Mouse (Mus musculus): ENCODE measurements around the gene Fbxl20. TPM values are rescaled to one million over a fixed set of nuclear protein-coding genes. Genes with fewer than 3 reads are reported as not detected.

The Fbxl20 gene
- polyA plus RNA-seq, 1 experiment from 2014 or later, result 21.1 TPM

- H3K27ac ChIP-seq (ENCODE audit: low read depth, low read length), result no peak overlapping the region
- no peak overlapping the region for H3K4me3 ChIP-seq (ENCODE audit: low read depth, low read length)
- no peak for ATAC-seq (ENCODE audit: low read depth)
- no peaks in the 10 kb centered on the region for H3K9me3 ChIP-seq (ENCODE audit: control insufficient read depth, low read length)
- H3K27me3 ChIP-seq (ENCODE audit: control insufficient read depth, insufficient read depth, low read length), result 0 out of 2 replicates have a peak, but pooled peaks cover 4% of the 10 kb centered on the region
- WGBS, result 92% methylated on average over 1 of the region's 1 CpGs
- no peaks in the 10 kb centered on the region for H3K4me1 ChIP-seq (ENCODE audit: control insufficient read depth, insufficient read depth, low read length)
- H3K4me2 ChIP-seq (ENCODE audit: low read depth, low read length), result no peak overlapping the region
- H3K36me3 ChIP-seq (ENCODE audit: control insufficient read depth, insufficient read depth, low read length), result no peaks in the 10 kb centered on the region
- H3K9ac ChIP-seq (replicated peaks; ENCODE audit: low read depth, low read length), result no peak overlapping the region
Measured at GRCm38 (mm10) chr11:98046466-98046865, 103.7 kb downstream of the Fbxl20 start.

DNA sequence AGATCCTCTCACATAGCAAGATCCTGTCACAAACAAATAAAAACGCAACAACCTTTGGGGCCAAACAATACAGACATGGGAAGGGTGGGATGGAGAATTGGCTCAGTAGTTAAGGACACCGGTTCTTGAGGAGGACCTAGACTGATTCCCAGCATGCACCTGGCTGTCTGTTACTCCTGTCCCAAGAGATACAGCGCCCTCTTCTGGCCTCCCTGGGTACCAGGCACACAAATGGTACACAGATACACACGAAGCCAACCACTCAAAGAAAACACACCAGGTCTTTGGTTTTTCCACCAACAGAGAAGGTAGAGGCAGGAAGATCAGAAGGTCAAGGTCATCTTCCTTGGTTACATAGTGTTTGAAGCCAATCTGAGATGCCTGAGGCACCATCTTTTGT is 104.6 kb downstream of the Fbxl20 start:
- WGBS, result 65% methylated on average over 4 of the region's 4 CpGs
- no peaks in the 10 kb centered on the region for H3K9me3 ChIP-seq (ENCODE audit: control insufficient read depth, low read length)

GRCm38 (mm10) chr11:98044074-98044473 is 106.1 kb downstream of the Fbxl20 start:
- no peak overlapping the region for H3K9ac ChIP-seq (replicated peaks; ENCODE audit: low read depth, low read length)
- H3K4me2 ChIP-seq (ENCODE audit: low read depth, low read length), result no peak overlapping the region
- H3K4me3 ChIP-seq (ENCODE audit: low read depth, low read length), result no peak overlapping the region
- ATAC-seq (ENCODE audit: low read depth), result no peak
- no peaks in the 10 kb centered on the region for H3K4me1 ChIP-seq (ENCODE audit: control insufficient read depth, insufficient read depth, low read length)
- no peak overlapping the region for H3K27ac ChIP-seq (ENCODE audit: low read depth, low read length)
- no peaks in the 10 kb centered on the region for H3K27me3 ChIP-seq (ENCODE audit: control insufficient read depth, insufficient read depth, low read length)
- 81% methylated on average over 5 of the region's 5 CpGs for WGBS
- no peaks in the 10 kb centered on the region for H3K9me3 ChIP-seq (ENCODE audit: control insufficient read depth, low read length)
- H3K36me3 ChIP-seq (ENCODE audit: control insufficient read depth, insufficient read depth, low read length), result no peaks in the 10 kb centered on the region

More for the DNA sequence above, 104.6 kb downstream of the Fbxl20 start:
- ATAC-seq (ENCODE audit: low read depth), result no peak
- H3K4me1 ChIP-seq (ENCODE audit: control insufficient read depth, insufficient read depth, low read length), result no peaks in the 10 kb centered on the region
- no peaks in the 10 kb centered on the region for H3K27me3 ChIP-seq (ENCODE audit: control insufficient read depth, insufficient read depth, low read length)
- no peak overlapping the region for H3K9ac ChIP-seq (replicated peaks; ENCODE audit: low read depth, low read length)
- no peak overlapping the region for H3K4me3 ChIP-seq (ENCODE audit: low read depth, low read length)
- no peak overlapping the region for H3K4me2 ChIP-seq (ENCODE audit: low read depth, low read length)
- H3K36me3 ChIP-seq (ENCODE audit: control insufficient read depth, insufficient read depth, low read length), result no peaks in the 10 kb centered on the region
- no peak overlapping the region for H3K27ac ChIP-seq (ENCODE audit: low read depth, low read length)

DNA sequence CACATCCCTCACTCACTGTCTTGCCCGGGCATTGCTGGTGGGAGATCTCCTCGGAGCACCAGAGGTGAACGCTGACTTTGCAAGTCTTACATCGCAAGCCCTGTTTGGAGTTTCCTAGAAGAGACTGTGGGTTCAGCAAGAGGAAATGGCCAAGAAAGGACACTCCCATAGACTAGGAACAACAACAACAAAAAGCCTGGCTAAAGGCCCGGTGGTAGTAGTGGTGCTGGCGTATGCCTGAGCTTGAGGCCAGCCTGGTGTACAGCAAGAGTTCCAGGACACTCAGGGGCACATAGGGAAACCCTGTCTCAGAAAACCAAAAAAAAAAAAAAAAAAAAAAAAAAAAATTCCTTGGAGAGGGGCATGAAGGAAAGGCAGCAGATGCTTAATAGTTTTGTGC is 107.5 kb downstream of the Fbxl20 start:
- Histone ChIP-seq H3K27me3 (ENCODE audit: control insufficient read depth, insufficient read depth, low read length) (no peaks in the 10 kb centered on the region), H3K4me3 (ENCODE audit: low read depth, low read length) (no peak overlapping the region), H3K4me2 (ENCODE audit: low read depth, low read length) (no peak overlapping the region), H3K9ac (replicated peaks; ENCODE audit: low read depth, low read length) (no peak overlapping the region), H3K9me3 (ENCODE audit: control insufficient read depth, low read length) (no peaks in the 10 kb centered on the region), H3K27ac (ENCODE audit: low read depth, low read length) (no peak overlapping the region), H3K36me3 (ENCODE audit: control insufficient read depth, insufficient read depth, low read length) (0 out of 2 replicates have a peak, but pooled peaks cover under 1% of the 10 kb centered on the region), H3K4me1 (ENCODE audit: control insufficient read depth, insufficient read depth, low read length) (no peaks in the 10 kb centered on the region)
- no peak for ATAC-seq (ENCODE audit: low read depth)
- WGBS, result 77% methylated on average over 6 of the region's 6 CpGs

GRCm38 (mm10) chr11:98040975-98041374 is 109.2 kb downstream of the Fbxl20 start:
- WGBS, result 71% methylated on average over 8 of the region's 8 CpGs
- Histone ChIP-seq H3K27me3 (ENCODE audit: control insufficient read depth, insufficient read depth, low read length) (no peaks in the 10 kb centered on the region; the same call in 1 of the 2 replicates), H3K9me3 (ENCODE audit: control insufficient read depth, low read length) (no peaks in the 10 kb centered on the region), H3K27ac (ENCODE audit: low read depth, low read length) (no peak overlapping the region), H3K36me3 (ENCODE audit: control insufficient read depth, insufficient read depth, low read length) (0 out of 2 replicates have a peak, but pooled peaks cover 4% of the 10 kb centered on the region), H3K4me1 (ENCODE audit: control insufficient read depth, insufficient read depth, low read length) (peaks cover 3% of the 10 kb centered on the region), H3K9ac (replicated peaks; ENCODE audit: low read depth, low read length) (no peak overlapping the region), H3K4me3 (ENCODE audit: low read depth, low read length) (no peak overlapping the region), H3K4me2 (ENCODE audit: low read depth, low read length) (no peak overlapping the region)
- ATAC-seq (ENCODE audit: low read depth), result no peak

- Histone ChIP-seq H3K4me2 (ENCODE audit: low read depth, low read length) (no peak overlapping the region), H3K9ac (replicated peaks; ENCODE audit: low read depth, low read length) (no peak overlapping the region), H3K27ac (ENCODE audit: low read depth, low read length) (no peak overlapping the region), H3K4me1 (ENCODE audit: control insufficient read depth, insufficient read depth, low read length) (peaks cover 13% of the 10 kb centered on the region), H3K36me3 (ENCODE audit: control insufficient read depth, insufficient read depth, low read length) (0 out of 2 replicates have a peak, but pooled peaks cover 4% of the 10 kb centered on the region), H3K9me3 (ENCODE audit: control insufficient read depth, low read length) (no peaks in the 10 kb centered on the region), H3K27me3 (ENCODE audit: control insufficient read depth, insufficient read depth, low read length) (no peaks in the 10 kb centered on the region; the same call in 1 of the 2 replicates), H3K4me3 (ENCODE audit: low read depth, low read length) (no peak overlapping the region)
- WGBS, result 60% methylated on average over 14 of the region's 14 CpGs
- no peak for ATAC-seq (ENCODE audit: low read depth)
Measured at GRCm38 (mm10) chr11:98037871-98038270, 112.3 kb downstream of the Fbxl20 start.

DNA sequence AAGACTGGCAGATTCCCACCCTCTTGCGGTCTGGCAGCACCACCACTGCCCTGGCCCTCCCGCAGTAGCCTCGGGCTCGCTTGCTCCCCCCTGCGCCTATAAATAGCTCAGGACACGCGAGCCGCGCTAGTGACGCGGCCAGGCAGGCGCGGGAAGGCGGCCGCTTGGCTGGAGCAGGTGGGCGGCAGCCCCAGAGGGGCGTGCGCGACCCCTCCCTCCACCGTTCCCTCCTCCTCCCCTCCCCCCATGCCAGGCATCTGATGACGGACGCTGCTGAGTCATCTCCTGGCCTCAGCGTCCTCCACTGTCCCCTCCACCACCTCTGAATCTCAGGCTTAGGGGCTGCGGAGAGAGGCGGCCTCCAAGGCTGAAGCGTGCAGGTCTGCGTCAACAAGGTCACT is 114.2 kb downstream of the Fbxl20 start:
- Histone ChIP-seq H3K27me3 (ENCODE audit: control insufficient read depth, insufficient read depth, low read length) (no peaks in the 10 kb centered on the region; the same call in 1 of the 2 replicates), H3K9ac (replicated peaks; ENCODE audit: low read depth, low read length) (peak overlapping the region; percentile 46), H3K9me3 (ENCODE audit: control insufficient read depth, low read length) (no peaks in the 10 kb centered on the region), H3K4me3 (ENCODE audit: low read depth, low read length) (peak overlapping the region; percentile 24), H3K4me2 (ENCODE audit: low read depth, low read length) (peak overlapping the region; percentile 71), H3K27ac (ENCODE audit: low read depth, low read length) (no peak overlapping the region; the same call in 1 of the 2 replicates), H3K36me3 (ENCODE audit: control insufficient read depth, insufficient read depth, low read length) (peaks cover 8% of the 10 kb centered on the region), H3K4me1 (ENCODE audit: control insufficient read depth, insufficient read depth, low read length) (peaks cover 13% of the 10 kb centered on the region)
- 0% methylated on average over 27 of the region's 27 CpGs for WGBS
- ATAC-seq (ENCODE audit: low read depth), result peak; percentile 67

GRCm38 (mm10) chr11:98034840-98035239 is 115.4 kb downstream of the Fbxl20 start:
- H3K27ac ChIP-seq (ENCODE audit: low read depth, low read length), result peak overlapping the region; percentile 56
- no peak overlapping the region for H3K4me2 ChIP-seq (ENCODE audit: low read depth, low read length)
- 15% methylated on average over 4 of the region's 4 CpGs for WGBS
- peak; percentile 36; the same call in 1 of the 2 replicates for ATAC-seq (ENCODE audit: low read depth)
- no peaks in the 10 kb centered on the region; the same call in 1 of the 2 replicates for H3K27me3 ChIP-seq (ENCODE audit: control insufficient read depth, insufficient read depth, low read length)
- H3K36me3 ChIP-seq (ENCODE audit: control insufficient read depth, insufficient read depth, low read length), result peaks cover 17% of the 10 kb centered on the region
- no peak overlapping the region for H3K9ac ChIP-seq (replicated peaks; ENCODE audit: low read depth, low read length)
- no peak overlapping the region for H3K4me3 ChIP-seq (ENCODE audit: low read depth, low read length)
- no peaks in the 10 kb centered on the region for H3K9me3 ChIP-seq (ENCODE audit: control insufficient read depth, low read length)
- H3K4me1 ChIP-seq (ENCODE audit: control insufficient read depth, insufficient read depth, low read length), result peaks cover 13% of the 10 kb centered on the region

DNA sequence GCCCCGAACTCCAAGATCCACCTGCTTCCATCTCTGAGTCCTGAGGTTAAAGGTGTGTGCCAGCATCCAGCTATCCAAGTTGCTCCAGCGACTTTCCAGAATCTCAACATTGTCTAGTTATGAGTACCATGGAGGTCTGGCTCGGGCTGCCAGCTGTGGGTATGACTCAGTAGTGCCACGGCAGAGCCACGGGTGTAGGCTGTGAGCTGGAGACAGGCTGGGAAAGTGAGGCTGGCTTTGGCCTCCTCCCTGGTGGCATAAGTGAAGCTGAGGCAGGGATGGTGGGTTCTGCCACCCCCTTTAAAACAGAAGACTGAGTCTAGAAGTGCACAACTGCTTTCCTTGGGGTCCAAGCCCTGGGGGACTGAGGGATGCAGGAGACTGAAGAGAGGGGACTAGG is 116.1 kb downstream of the Fbxl20 start:
- 85% methylated on average over 5 of the region's 5 CpGs for WGBS
- peaks cover 13% of the 10 kb centered on the region for H3K4me1 ChIP-seq (ENCODE audit: control insufficient read depth, insufficient read depth, low read length)
- no peak overlapping the region for H3K27ac ChIP-seq (ENCODE audit: low read depth, low read length)

More for the DNA sequence above, 116.1 kb downstream of the Fbxl20 start:
- Histone ChIP-seq H3K4me3 (ENCODE audit: low read depth, low read length) (no peak overlapping the region), H3K9ac (replicated peaks; ENCODE audit: low read depth, low read length) (no peak overlapping the region), H3K4me2 (ENCODE audit: low read depth, low read length) (no peak overlapping the region), H3K27me3 (ENCODE audit: control insufficient read depth, insufficient read depth, low read length) (no peaks in the 10 kb centered on the region; the same call in 1 of the 2 replicates), H3K9me3 (ENCODE audit: control insufficient read depth, low read length) (no peaks in the 10 kb centered on the region), H3K36me3 (ENCODE audit: control insufficient read depth, insufficient read depth, low read length) (peaks cover 25% of the 10 kb centered on the region)
- ATAC-seq (ENCODE audit: low read depth), result no peak

Measured in neural tube, embryonic 14.5 days (tissue).